Mouse (Mus musculus) ES-Bruce4 (cell line): ENCODE data around the gene Jund. TPM values are rescaled to one million over a fixed set of nuclear protein-coding genes. Genes with fewer than 3 reads are reported as not detected.

ENCODE experiments used
- H3K27ac ChIP-seq: 2 replicates; pipeline ENCODE4 v1.5.1; 2012; ENCODE audit warnings: low read length, inconsistent platforms; ENCODE audit not compliant: insufficient read depth
- H3K27me3 ChIP-seq: 2 replicates; pipeline ENCODE4 v1.6.1; 2012; ENCODE audit warnings: mild to moderate bottlenecking, low read length, inconsistent platforms; ENCODE audit not compliant: control insufficient read depth, poor library complexity, insufficient read depth, severe bottlenecking
- H3K36me3 ChIP-seq: 2 replicates; pipeline ENCODE4 v1.6.1; 2012; ENCODE audit warnings: inconsistent platforms, mild to moderate bottlenecking, low read length, moderate library complexity; ENCODE audit not compliant: control insufficient read depth, poor library complexity, insufficient read depth, severe bottlenecking
- H3K4me1 ChIP-seq: one replicate; pipeline ENCODE4 v1.8.1; 2011; ENCODE audit warnings: low read length; ENCODE audit not compliant: control insufficient read depth, insufficient read depth
- H3K4me3 ChIP-seq: 2 replicates; pipeline ENCODE4 v1.5.1; 2011; ENCODE audit warnings: low read depth, mild to moderate bottlenecking, low read length
- H3K9ac ChIP-seq: 2 replicates; pipeline ENCODE4 v1.6.1; 2012; ENCODE audit warnings: low read depth, mild to moderate bottlenecking, inconsistent platforms; ENCODE audit not compliant: poor library complexity, severe bottlenecking
- H3K9me3 ChIP-seq: replicated peaks from 2 replicates; pipeline ENCODE4 v1.6.1; 2012; ENCODE audit warnings: mild to moderate bottlenecking, low read length, inconsistent platforms; ENCODE audit not compliant: control insufficient read depth, poor library complexity, insufficient read depth, severe bottlenecking
- CTCF ChIP-seq: IDR thresholded peaks from one replicate; pipeline ENCODE4 v1.8.1; 2011; ENCODE audit warnings: low read depth, low read length
- EP300 ChIP-seq: IDR thresholded peaks from 2 replicates; pipeline ENCODE4 v1.6.1; 2011; ENCODE audit warnings: low read depth, low read length; ENCODE audit not compliant: insufficient read depth
- POLR2A ChIP-seq: IDR thresholded peaks from one replicate; pipeline ENCODE4 v1.8.1; 2011; ENCODE audit warnings: low read length; ENCODE audit not compliant: insufficient read depth
- polyA plus RNA-seq: library from polyadenylated mRNA; stranded (reverse); fragments of >200 nt; gene quantifications from 2 replicates; pipeline ENCODE4 v1.2.4, GENCODE M21; 2011; ENCODE audit warnings: low read depth; ENCODE audit not compliant: missing spikeins, insufficient read depth, insufficient read length

The Jund gene
- polyA plus RNA-seq, 1 experiment = 56.6 TPM

GRCm38 (mm10) chr8:70703287-70703686, 4.5 kb downstream of the Jund start, which contains the start of gene Iqcn:
Gene Iqcn (plus strand): TSS chr8:70703457.
- no peak for TF ChIP-seq EP300
- no peak for TF ChIP-seq CTCF
- no peak for TF ChIP-seq POLR2A
- H3K9ac ChIP-seq = no peak within 1 kb of the TSS
- H3K27ac ChIP-seq = no peak within 1 kb of the TSS
- no peaks in the 10 kb centered on the region for H3K27me3 ChIP-seq
- no peaks in the 10 kb centered on the region for H3K4me1 ChIP-seq
- H3K4me3 ChIP-seq = no peak within 1 kb of the TSS
- no peaks in the 10 kb centered on the region for H3K36me3 ChIP-seq
- no peaks in the 10 kb centered on the region for H3K9me3 ChIP-seq

DNA sequence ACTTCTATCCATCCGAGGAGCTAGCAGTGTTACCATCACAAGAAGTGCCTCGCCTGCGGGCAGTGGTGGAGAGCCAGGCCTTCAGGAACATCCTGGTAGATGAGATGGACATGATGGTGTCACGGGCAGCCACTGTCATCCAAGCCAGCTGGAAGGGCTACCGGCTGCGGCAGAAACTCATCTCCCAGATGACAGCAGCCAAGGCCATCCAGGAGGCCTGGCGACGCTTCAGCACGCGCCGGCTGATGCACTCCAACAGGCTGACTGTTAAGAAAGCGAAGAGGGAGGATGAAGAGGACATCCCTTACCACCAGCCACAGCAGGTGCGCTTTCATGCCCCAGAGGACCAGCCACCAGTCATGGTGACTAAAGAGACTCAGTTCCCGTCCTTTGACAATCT, 9.5 kb downstream of the Jund start:
- H3K9ac ChIP-seq = no peak overlapping the region
- H3K27ac ChIP-seq = no peak overlapping the region
- H3K4me3 ChIP-seq = no peak overlapping the region
- no peaks in the 10 kb centered on the region for H3K36me3 ChIP-seq
- TF ChIP-seq EP300 (no peak), CTCF (no peak), POLR2A (no peak)
- no peaks in the 10 kb centered on the region for H3K27me3 ChIP-seq
- no peaks in the 10 kb centered on the region for H3K4me1 ChIP-seq
- no peaks in the 10 kb centered on the region for H3K9me3 ChIP-seq

GRCm38 (mm10) chr8:70709794-70710193, 11.0 kb downstream of the Jund start:
- no peaks in the 10 kb centered on the region for H3K27me3 ChIP-seq
- H3K27ac ChIP-seq = no peak overlapping the region
- TF ChIP-seq POLR2A = no peak
- TF ChIP-seq CTCF = no peak
- no peak overlapping the region for H3K4me3 ChIP-seq
- H3K36me3 ChIP-seq = no peaks in the 10 kb centered on the region
- no peak overlapping the region for H3K9ac ChIP-seq
- no peaks in the 10 kb centered on the region for H3K9me3 ChIP-seq
- H3K4me1 ChIP-seq = no peaks in the 10 kb centered on the region

DNA sequence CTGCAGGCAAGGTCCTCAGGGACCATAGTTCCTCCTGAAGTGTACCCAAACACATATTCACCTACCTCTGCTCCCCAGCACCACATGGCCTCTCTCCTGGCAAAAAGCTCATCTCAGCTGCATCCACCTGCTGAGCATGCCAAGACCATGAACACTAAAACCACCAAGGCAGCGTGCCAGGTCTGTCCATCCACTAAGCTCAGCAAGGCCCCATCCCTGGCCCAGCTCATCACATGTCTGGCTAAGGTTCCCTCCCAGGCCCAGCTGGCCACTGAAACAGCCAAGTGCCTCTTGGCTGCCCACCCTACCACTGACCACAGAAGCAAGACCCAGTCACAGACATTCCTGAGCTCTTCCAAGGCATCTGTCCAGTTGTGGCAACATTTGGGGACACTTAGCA, 11.5 kb downstream of the Jund start:
- no peaks in the 10 kb centered on the region for H3K36me3 ChIP-seq
- TF ChIP-seq EP300 = no peak
- TF ChIP-seq CTCF = no peak
- no peak for TF ChIP-seq POLR2A
- no peak overlapping the region for H3K27ac ChIP-seq
- no peak overlapping the region for H3K4me3 ChIP-seq
- no peaks in the 10 kb centered on the region for H3K4me1 ChIP-seq
- H3K9ac ChIP-seq = no peak overlapping the region
- no peaks in the 10 kb centered on the region for H3K9me3 ChIP-seq
- H3K27me3 ChIP-seq = no peaks in the 10 kb centered on the region

DNA sequence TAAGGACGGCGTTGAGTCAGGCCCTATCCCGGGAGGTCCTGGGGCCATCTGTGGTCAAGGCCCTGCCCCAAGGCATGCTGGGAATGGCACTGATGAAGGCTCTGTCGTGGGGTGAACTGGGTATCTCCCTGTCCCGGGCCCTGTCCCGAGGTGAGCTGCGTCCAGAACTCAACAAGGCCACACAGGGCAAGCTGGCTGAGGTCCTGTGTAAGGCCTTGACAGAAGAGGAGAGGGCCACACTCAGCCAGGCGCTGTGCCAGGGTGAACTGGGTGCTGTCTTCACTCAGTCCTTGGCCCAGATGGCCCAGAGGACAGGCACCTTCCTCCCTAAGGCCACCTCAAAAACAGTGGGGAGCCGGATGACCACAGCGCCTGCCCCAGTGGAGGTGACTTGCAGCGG, 12.3 kb downstream of the Jund start:
- no peak overlapping the region for H3K27ac ChIP-seq
- no peaks in the 10 kb centered on the region for H3K36me3 ChIP-seq
- H3K27me3 ChIP-seq = no peaks in the 10 kb centered on the region
- H3K9ac ChIP-seq = no peak overlapping the region
- no peaks in the 10 kb centered on the region for H3K4me1 ChIP-seq
- H3K9me3 ChIP-seq = no peaks in the 10 kb centered on the region
- TF ChIP-seq CTCF (no peak), POLR2A (no peak), EP300 (no peak)
- H3K4me3 ChIP-seq = no peak overlapping the region

DNA sequence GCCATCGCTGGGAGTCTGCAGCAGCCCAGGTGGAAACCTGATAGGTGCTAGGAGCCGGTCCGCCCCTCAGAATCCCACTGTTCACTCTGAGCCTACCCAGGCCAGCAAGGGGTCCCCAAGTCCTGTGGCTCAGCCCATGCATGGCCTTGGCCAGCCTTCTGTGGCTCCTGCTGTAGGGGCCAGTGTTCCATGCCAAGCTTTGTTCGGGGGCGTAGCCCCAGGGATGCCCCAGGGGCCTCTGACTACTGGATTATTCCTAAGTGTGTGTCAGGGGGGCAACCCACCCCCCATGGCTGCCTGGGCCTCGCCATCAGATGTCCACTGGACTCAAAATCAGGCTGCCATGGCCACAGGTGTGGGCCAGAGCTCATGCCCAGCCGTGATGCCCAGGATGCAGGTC, 15.2 kb downstream of the Jund start:
- Histone ChIP-seq H3K4me3 (no peak overlapping the region), H3K4me1 (no peaks in the 10 kb centered on the region), H3K27me3 (no peaks in the 10 kb centered on the region), H3K27ac (no peak overlapping the region), H3K9ac (no peak overlapping the region), H3K9me3 (no peaks in the 10 kb centered on the region), H3K36me3 (no peaks in the 10 kb centered on the region)
- TF ChIP-seq POLR2A = no peak
- no peak for TF ChIP-seq EP300
